Mouse (Mus musculus): ENCODE data around the gene Mlx.
"Not testable (repeated sequence)": the region's sequence is repeated elsewhere in the genome, so short reads cannot be mapped to it uniquely, and the experiment has no call there.

Gene Mlx

DNA sequence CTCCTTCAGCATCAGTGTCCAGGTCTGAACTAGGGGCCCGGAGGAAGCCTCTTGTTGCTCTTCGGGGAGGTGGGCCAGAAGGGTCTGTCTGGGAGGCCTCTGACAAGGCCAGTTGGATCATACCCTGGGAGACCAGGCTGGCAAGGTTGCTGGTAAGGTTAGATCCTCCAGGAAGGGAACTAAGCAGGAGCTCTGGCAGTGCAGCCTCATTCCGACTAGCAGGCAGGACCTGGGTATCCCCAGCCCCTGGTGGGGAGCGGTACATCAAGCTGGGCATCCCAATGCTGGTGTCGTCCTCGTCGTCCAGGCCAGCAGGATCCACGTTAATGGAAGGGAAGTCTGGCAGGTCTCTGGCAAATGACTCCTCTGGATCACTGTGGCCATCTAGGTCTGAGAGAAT, 11.2 kb downstream of the Mlx start:
- DNase-seq (ENCODE audit: low spot score) = no peak

DNA sequence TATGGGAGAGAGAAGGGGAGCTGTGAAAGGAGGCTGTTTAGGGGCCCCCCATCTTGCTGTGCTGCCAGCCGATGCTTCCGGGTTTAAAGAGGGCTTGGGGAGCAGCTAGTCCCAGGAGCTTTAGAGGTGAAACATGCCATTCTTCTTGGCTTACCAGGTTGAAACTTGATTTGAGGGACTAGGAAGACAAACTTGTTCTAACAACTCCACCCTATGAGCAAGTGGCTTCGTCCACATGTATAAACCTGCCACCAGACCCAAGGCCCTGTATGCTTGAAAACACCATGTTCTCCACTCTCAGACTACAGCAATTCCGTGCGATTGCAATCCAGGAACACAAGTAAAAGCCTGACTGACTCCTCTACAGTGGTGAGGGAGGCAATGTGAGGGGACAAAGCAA, 15.9 kb downstream of the Mlx start:
- no peak for DNase-seq (ENCODE audit: low spot score)

GRCm38 (mm10) chr11:101109351-101109750, 22.3 kb downstream of the Mlx start:
- no peak for DNase-seq (ENCODE audit: low spot score)

DNA sequence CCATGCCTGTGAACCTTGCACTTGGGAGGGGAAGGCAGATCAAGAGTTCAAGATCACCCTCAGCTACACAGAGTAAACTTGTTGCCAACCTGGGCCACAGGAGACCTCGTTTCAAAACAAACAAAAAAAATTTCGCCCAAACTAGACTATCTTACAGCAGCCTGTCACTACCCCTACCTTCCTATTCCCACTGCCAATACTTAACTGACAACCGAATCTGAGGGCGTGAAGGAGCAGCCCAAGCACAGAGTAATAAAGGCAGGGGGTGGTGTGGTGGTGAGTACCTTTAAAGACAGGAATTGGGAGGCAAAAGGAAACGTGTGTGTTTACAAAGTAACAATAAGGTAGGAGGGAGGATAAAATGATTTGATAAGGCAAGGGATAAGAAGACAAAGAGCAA, 23.6 kb downstream of the Mlx start:
- no peak for DNase-seq (ENCODE audit: low spot score)

- DNase-seq (ENCODE audit: low spot score) = no peak
Measured at GRCm38 (mm10) chr11:101111178-101111577, 24.1 kb downstream of the Mlx start.

DNA sequence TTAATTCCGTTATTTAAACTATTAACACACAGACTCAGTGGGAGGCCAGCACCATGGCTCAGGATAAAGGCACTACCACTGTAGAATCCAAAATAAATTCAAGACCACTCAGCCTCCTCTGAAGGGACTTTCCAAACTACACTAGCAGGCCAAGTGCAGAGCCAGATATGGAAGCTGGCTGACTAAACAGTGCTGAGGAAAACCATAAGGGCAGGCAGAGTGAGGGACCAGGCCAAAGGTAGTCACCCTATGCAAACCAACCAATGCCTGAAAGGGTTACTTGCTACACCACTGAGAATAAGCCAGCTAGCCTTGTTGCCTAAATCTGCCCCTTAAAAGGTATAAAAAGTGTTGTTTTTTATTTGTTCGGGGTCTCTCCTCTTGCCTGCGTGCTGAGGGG, 25.1 kb downstream of the Mlx start:
- DNase-seq (ENCODE audit: low spot score) = no peak

GRCm38 (mm10) chr11:101115564-101115963, 28.5 kb downstream of the Mlx start:
- DNase-seq (ENCODE audit: low spot score) = no peak

DNA sequence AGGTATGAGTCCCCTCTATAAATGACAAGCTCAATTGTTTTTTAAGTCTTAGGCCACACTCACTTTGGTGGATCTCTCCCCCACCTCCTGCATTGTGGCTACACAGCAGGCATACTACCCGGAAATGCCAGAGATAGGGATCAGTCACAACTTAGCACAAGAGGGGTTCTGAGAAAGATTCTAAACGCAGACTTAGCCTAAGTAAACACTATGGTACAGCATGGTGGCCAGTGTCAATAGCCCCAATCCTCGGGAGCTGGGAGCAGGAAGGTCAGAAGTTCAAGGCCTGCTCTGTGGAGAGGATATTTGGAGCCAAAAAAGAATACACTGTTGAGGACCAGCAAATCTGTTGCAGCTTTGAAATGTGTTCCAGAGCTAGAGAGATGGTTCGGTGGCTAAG, 31.0 kb downstream of the Mlx start:
- DNase-seq (ENCODE audit: low spot score) = no peak

DNA sequence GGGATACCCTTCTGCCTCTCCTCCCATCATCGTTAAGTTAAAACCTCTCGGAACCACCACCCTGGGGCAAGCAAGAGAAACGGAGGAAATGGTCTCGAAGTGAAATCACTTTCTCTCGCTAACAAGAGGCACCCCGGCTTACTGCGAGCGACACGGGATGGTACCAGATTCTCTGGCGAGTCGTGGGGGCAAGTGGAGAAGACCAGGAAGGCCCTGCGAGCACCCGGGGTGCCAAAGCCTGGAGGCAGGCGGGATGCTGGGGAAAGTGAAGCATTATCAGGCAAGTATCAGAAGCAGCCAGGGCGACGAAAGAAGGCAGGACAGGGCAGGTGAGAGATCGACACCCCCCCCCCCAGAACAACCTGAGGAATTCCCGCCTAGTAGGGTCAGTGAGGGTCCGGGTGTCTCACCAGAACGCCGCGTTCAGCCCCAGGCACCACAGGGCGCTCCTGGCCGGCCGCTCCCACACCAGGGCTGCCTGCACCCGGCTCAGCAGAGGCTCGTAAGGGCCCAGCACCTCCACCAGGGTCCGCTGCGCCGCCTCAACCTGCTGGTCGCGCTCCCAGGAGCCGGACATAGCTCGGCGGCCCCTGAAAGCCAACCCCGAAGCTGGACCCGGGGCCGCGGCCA, 32.2 kb downstream of the Mlx start:
- peak; percentile 25 for DNase-seq (ENCODE audit: low spot score)

GRCm38 (mm10) chr11:101119761-101120544, 32.9 kb downstream of the Mlx start, which contains the start of the genes Retreg3 and Tubg1:
Retreg3 (minus strand) TSS chr11:101119893.
Tubg1 (plus strand) TSS chr11:101119938.
- DNase-seq (ENCODE audit: low spot score) = peak; percentile 99

DNA sequence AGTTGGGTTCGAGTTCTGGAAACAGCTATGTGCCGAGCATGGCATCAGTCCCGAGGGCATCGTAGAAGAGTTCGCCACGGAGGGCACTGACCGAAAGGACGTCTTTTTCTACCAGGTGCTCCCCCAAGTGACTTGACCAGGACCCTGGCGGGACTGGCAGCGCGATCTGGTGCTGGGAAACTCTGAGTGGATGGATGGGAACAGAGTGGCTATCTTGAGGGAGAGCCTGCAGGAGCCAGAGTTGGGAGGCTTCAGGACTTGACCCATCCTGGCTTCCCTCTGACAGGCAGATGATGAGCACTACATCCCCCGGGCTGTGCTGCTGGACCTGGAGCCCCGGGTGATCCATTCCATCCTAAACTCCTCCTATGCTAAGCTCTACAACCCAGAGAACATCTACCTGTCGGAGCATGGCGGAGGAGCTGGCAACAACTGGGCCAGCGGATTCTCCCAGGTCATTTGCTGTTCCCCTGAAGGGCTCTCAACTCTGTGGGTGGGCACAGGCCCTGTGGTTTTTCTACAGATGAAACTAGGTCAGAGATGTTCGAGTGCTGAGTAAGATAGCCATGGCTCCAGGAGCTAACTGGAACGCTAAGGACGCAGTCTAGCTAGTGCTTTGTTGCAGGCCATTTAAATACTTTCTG, 33.6 kb downstream of the Mlx start:
- no peak for DNase-seq (ENCODE audit: low spot score)

GRCm38 (mm10) chr11:101124494-101124893, 37.4 kb downstream of the Mlx start:
- DNase-seq (ENCODE audit: low spot score) = not testable (repeated sequence)

DNA sequence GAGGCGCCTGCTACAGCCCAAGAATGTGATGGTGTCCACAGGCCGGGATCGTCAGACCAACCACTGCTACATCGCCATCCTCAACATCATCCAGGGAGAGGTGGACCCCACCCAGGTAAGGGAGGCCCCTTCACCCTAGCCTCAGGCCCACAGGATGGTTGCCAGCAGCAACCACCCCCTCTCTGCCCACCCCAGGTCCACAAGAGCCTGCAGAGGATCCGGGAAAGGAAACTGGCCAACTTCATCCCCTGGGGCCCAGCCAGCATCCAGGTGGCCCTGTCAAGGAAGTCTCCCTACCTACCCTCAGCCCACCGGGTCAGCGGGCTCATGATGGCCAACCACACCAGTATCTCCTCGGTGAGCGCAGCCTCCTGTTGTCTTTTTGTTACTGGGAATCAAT, 37.9 kb downstream of the Mlx start:
- not testable (repeated sequence) for DNase-seq (ENCODE audit: low spot score)

DNA sequence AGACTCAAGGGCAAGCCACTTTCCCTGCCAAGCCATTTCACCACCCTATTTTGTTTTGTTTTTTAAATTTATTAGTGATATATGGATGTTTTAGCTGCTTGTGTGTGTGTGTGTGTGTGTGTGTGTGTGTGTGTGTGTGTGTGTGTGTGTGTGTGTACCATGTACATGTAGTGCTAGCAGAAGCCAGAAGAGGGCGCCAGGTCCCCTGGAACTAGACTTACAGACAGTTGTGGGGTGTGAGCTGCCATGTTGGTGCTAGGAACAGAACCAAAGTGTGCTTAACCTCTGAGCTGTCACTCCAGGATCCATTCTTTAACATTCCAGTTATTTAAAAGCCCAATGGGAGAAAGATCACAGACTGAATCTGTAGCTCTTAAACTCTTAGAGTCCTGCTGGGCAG, 40.0 kb downstream of the Mlx start:
- peak; percentile 38 for DNase-seq (ENCODE audit: low spot score)

- no peak for DNase-seq (ENCODE audit: low spot score)
Measured at GRCm38 (mm10) chr11:101128996-101129577, 42.0 kb downstream of the Mlx start.

DNA sequence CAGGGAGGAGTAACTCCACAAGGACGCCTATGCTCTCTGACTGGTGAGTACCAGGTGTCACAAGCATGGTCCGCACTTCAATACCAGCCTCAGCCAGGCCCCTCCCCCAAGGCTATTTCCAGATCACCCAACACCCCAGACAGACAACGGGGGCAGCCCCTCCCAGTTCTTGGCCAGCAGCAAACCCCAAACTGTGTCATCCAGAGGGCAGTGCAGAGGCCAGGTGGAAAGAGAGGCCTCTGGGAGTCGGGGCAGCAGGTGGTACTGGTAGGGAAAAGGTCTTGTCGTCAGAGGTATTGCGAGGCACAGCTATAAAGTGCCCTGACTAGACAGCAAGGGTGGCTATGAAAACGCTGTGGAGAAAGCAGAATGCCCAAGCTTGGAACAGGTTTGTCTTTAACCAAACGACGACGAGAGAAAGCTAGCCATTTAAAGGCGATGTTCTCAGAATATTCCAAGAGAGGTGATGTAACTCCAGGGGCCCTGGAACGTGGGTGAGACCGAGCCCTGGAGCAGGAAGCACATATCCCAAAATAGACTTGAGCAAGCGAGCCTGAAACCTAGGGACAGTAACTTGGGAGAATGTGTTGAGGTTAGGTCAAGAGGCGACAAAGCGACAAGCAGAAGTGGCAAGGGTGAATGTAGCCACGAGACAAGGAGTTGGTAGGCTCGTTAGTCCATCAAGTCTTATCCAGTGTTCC, 43.1 kb downstream of the Mlx start:
- no peak for DNase-seq (ENCODE audit: low spot score)

DNA sequence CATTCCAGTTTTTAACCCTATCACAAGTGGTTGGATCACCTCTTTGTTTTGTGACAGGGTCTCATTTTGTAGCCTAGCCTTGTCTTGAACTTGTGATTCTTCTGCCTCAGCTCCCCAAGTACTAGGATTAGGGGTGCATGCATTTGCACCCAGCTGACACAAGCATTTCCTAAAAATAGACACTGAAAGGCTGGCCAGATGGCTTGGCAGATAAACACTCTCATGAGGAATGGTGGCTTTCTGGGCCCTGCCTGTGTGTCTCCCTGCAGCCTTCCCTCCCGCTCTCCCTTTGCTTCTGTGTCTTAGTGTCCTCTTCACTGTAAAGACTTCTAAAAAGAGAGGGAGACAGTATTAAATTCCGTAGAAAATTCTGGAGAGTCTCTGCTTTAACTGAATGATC, 44.1 kb downstream of the Mlx start:
- DNase-seq (ENCODE audit: low spot score) = no peak

GRCm38 (mm10) chr11:101131701-101132100, 44.6 kb downstream of the Mlx start:
- no peak for DNase-seq (ENCODE audit: low spot score)

- DNase-seq (ENCODE audit: low spot score) = no peak
Measured at GRCm38 (mm10) chr11:101133037-101133436, 46.0 kb downstream of the Mlx start.

- DNase-seq (ENCODE audit: low spot score) = no peak
Measured at GRCm38 (mm10) chr11:101134217-101134865, 47.3 kb downstream of the Mlx start.

DNA sequence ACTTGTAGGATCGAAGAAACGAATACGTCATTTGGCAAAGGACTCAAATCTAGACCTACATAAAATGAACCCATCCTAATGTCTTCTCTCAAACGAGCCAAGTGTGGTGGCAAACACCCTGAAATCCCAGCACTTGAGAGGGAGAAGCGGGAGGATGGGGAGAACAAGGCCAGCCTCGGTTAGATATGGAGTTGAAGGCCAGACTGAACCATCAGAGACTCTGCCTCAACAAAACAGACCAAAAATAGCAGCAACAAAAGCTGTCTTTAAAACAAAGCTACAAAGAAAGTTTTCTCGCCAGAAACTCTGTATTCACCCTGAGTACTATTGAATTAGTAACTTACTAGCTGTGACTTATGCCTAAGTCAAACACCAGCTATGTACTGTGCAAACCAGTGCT, 49.9 kb downstream of the Mlx start:
- no peak for DNase-seq (ENCODE audit: low spot score)
